Mouse (Mus musculus): Measurements from ENCODE around the gene Ikzf4. TPM values are rescaled to one million over a fixed set of nuclear protein-coding genes. Genes with fewer than 3 reads are reported as not detected.
"Not testable (repeated sequence)": the region's sequence is repeated elsewhere in the genome, so short reads cannot be mapped to it uniquely, and the experiment has no call there.

Ikzf4 gene
- polyA plus RNA-seq, 1 experiment from 2014 or later = 5.5 TPM

GRCm38 (mm10) chr10:128636561-128636960 lies 9.2 kb downstream of the Ikzf4 start:
- H3K4me1 ChIP-seq = no peaks in the 10 kb centered on the region
- no peaks in the 10 kb centered on the region for H3K27me3 ChIP-seq
- H3K9me3 ChIP-seq = no peaks in the 10 kb centered on the region
- ATAC-seq (ENCODE audit: insufficient number of reproducible peaks, insufficient read depth, low FRiP score, low TSS enrichment) = no peak
- H3K4me3 ChIP-seq = 0 out of 2 replicates have a peak overlapping the region, but pooled peaks have one; percentile 1
- no peak overlapping the region for H3K27ac ChIP-seq
- H3K4me2 ChIP-seq (replicated peaks) = no peak overlapping the region
- no peak overlapping the region for H3K9ac ChIP-seq
- WGBS = 52% methylated on average over 6 of the region's 6 CpGs
- peaks cover 57% of the 10 kb centered on the region for H3K36me3 ChIP-seq

GRCm38 (mm10) chr10:128635697-128636096 lies 10.1 kb downstream of the Ikzf4 start:
- 93% methylated on average over 13 of the region's 13 CpGs for WGBS

GRCm38 (mm10) chr10:128631571-128631970 lies 14.2 kb downstream of the Ikzf4 start:
- no peaks in the 10 kb centered on the region for H3K4me1 ChIP-seq
- no peak for ATAC-seq (ENCODE audit: insufficient number of reproducible peaks, insufficient read depth, low FRiP score, low TSS enrichment)
- H3K36me3 ChIP-seq = peaks cover 31% of the 10 kb centered on the region
- WGBS = 26% methylated on average over 6 of the region's 6 CpGs
- H3K9me3 ChIP-seq = no peaks in the 10 kb centered on the region
- no peak overlapping the region for H3K4me2 ChIP-seq (replicated peaks)
- no peak overlapping the region for H3K9ac ChIP-seq
- H3K4me3 ChIP-seq = no peak overlapping the region
- H3K27me3 ChIP-seq = no peaks in the 10 kb centered on the region
- H3K27ac ChIP-seq = no peak overlapping the region

More at GRCm38 (mm10) chr10:128635697-128636096, 10.1 kb downstream of the Ikzf4 start:
- Histone ChIP-seq H3K27ac (no peak overlapping the region), H3K4me1 (no peaks in the 10 kb centered on the region), H3K4me3 (no peak overlapping the region), H3K9ac (no peak overlapping the region), H3K27me3 (no peaks in the 10 kb centered on the region), H3K36me3 (peaks cover 49% of the 10 kb centered on the region), H3K4me2 (replicated peaks) (no peak overlapping the region), H3K9me3 (no peaks in the 10 kb centered on the region)
- no peak for ATAC-seq (ENCODE audit: insufficient number of reproducible peaks, insufficient read depth, low FRiP score, low TSS enrichment)

GRCm38 (mm10) chr10:128630306-128630705 lies 15.5 kb downstream of the Ikzf4 start:
- 74% methylated on average over 5 of the region's 5 CpGs for WGBS
- not testable (repeated sequence) for H3K4me1 ChIP-seq; H3K4me3 ChIP-seq; H3K9ac ChIP-seq; H3K4me2 ChIP-seq (replicated peaks); ATAC-seq (ENCODE audit: insufficient number of reproducible peaks, insufficient read depth, low FRiP score, low TSS enrichment); H3K27ac ChIP-seq; H3K9me3 ChIP-seq; H3K27me3 ChIP-seq
- peaks cover 21% of the 10 kb centered on the region for H3K36me3 ChIP-seq

- H3K27me3 ChIP-seq = no peaks in the 10 kb centered on the region
- H3K4me1 ChIP-seq = peaks cover 6% of the 10 kb centered on the region; the same call in 1 of the 2 replicates
- H3K36me3 ChIP-seq = peaks cover 21% of the 10 kb centered on the region
- no peak overlapping the region for H3K27ac ChIP-seq
- no peaks in the 10 kb centered on the region for H3K9me3 ChIP-seq
- ATAC-seq (ENCODE audit: insufficient number of reproducible peaks, insufficient read depth, low FRiP score, low TSS enrichment) = no peak
- no peak overlapping the region for H3K9ac ChIP-seq
- H3K4me2 ChIP-seq (replicated peaks) = no peak overlapping the region
- 68% methylated on average over 2 of the region's 2 CpGs for WGBS
- H3K4me3 ChIP-seq = no peak overlapping the region
These were observed 16.0 kb downstream of the Ikzf4 start for GRCm38 (mm10) chr10:128629746-128630145.

- no peaks in the 10 kb centered on the region for H3K9me3 ChIP-seq
- H3K27me3 ChIP-seq = no peaks in the 10 kb centered on the region
- 82% methylated on average over 9 of the region's 10 CpGs for WGBS
- no peak for ATAC-seq (ENCODE audit: insufficient number of reproducible peaks, insufficient read depth, low FRiP score, low TSS enrichment)
- peaks cover 25% of the 10 kb centered on the region for H3K36me3 ChIP-seq
- no peak overlapping the region for H3K27ac ChIP-seq
- no peak overlapping the region for H3K4me3 ChIP-seq
- no peak overlapping the region for H3K4me2 ChIP-seq (replicated peaks)
- H3K9ac ChIP-seq = no peak overlapping the region
- H3K4me1 ChIP-seq = peaks cover 6% of the 10 kb centered on the region; the same call in 1 of the 2 replicates
These were observed 18.1 kb downstream of the Ikzf4 start for GRCm38 (mm10) chr10:128627398-128628317.

DNA sequence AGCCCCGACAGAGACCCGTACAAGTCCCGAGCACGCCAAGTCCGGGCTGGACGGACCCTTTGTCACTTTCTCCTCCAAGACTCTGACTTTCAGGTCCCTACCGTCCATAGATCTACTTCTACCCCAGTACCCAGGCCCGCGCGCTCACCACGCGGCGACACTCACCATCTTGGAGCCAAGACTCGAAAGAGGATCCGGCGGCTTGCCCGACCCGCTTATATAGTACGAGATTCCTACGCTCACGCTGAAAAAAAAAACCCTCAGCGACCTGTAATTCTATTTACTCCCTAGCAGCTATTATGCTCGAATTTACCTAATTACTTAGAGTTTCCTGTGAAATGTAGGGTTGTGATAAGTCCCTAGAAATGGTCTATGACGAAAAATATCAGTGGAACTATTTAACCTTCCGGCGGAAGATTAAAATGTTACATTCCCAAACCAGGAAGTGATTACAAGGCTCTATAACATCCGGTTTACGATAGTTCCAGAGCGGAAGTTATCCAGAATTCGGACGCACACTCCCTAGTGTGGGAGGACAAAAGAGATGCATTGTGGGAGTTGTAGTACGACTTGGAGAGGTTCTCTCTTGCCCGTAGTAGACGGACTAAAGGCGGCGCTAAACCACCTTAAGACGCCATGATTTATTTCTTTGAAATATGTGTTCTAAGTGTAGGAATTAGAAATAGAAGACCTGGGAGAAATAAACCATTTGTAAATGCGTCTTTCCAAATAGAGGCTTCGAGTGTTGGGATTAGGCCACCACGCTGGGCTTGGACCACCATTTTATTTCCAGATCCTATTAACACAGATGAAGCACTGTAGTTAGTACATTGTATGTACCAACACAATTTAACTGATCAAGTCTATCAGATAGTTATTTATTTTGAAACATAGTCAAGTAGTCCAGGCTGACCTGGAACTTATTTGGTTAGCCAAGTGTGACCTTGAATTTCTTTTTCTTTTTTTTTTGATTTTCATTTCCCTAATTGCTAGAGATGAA lies 19.2 kb downstream of the Ikzf4 start, which contains the start of gene Rps26:
TSS of gene Rps26 (minus strand) at position 437 of the 1,000 bp plus-strand sequence.
- Histone ChIP-seq H3K4me3 (peak within 1 kb of the TSS; percentile 87), H3K4me1 (peaks cover 6% of the 10 kb centered on the region; the same call in 1 of the 2 replicates), H3K27me3 (no peaks in the 10 kb centered on the region), H3K27ac (peak within 1 kb of the TSS; percentile 54), H3K9me3 (no peaks in the 10 kb centered on the region), H3K4me2 (replicated peaks) (peak within 1 kb of the TSS; percentile 86), H3K9ac (peak within 1 kb of the TSS; percentile 95), H3K36me3 (peaks cover 25% of the 10 kb centered on the region)
- WGBS = under 1% methylated on average over 40 of the region's 40 CpGs
- ATAC-seq (ENCODE audit: insufficient number of reproducible peaks, insufficient read depth, low FRiP score, low TSS enrichment) = peak; percentile 95

DNA sequence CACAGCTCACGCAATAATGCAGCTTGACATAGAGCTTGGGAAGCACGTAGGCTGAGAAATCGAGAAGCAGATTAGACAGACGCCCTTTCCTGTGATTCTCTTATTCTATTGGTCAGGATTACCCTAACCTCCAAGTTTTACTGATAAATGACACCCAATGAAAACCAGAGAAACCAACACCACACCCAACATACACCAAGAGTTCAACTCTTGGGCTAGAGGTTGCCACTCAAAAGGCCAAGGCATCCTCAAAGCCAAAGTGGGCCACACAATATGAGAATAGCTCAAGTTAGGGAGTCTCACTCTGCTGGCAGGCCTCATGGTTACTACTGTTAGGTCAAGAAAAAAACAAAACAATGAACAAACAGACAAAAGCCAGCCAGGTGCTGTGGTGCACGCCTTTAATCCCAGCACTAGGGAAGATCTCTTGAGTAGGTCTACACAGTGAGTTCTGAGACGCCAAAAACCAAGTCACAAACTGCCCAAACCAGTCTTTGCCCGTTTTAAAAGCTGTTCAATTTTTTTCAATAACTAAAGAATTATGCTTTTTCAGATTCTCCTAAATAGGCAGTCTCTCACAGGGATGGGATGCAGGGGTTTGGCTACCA lies 20.4 kb downstream of the Ikzf4 start:
- Histone ChIP-seq H3K4me3 (peak overlapping the region; percentile 87), H3K36me3 (peaks cover 25% of the 10 kb centered on the region), H3K4me2 (replicated peaks) (peak overlapping the region; percentile 86), H3K27me3 (no peaks in the 10 kb centered on the region), H3K9me3 (no peaks in the 10 kb centered on the region), H3K9ac (peak overlapping the region; percentile 95), H3K4me1 (peaks cover 6% of the 10 kb centered on the region; the same call in 1 of the 2 replicates), H3K27ac (peak overlapping the region; percentile 54; the same call in 1 of the 2 replicates)
- no peak for ATAC-seq (ENCODE audit: insufficient number of reproducible peaks, insufficient read depth, low FRiP score, low TSS enrichment)
- WGBS = 44% methylated on average over 7 of the region's 7 CpGs

- not testable (repeated sequence) for H3K4me1 ChIP-seq; H3K27me3 ChIP-seq; H3K9me3 ChIP-seq; H3K9ac ChIP-seq; H3K4me2 ChIP-seq (replicated peaks); ATAC-seq (ENCODE audit: insufficient number of reproducible peaks, insufficient read depth, low FRiP score, low TSS enrichment); H3K27ac ChIP-seq; H3K4me3 ChIP-seq
- 82% methylated on average over 4 of the region's 4 CpGs for WGBS
- peaks cover 25% of the 10 kb centered on the region for H3K36me3 ChIP-seq
These were observed 22.6 kb downstream of the Ikzf4 start for GRCm38 (mm10) chr10:128623106-128623613.

DNA sequence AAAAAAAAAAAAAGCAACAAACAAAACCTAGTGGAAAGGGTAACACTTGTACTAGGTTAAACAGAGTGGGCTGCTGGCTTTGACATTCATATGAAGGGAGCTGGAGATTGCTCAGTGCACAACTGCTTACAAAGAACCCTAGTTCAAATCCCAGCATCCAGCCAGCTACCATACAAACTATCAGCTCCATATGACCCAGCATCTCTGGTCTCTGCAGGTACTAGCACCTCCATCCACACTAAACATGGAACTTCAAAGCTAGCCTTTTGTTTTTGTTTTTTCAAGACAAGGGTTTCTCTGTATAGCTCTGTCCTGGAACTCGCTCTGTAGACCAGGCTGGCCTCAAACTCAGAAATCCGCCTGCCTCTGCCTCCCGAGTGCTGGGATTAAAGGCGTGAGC lies 23.1 kb downstream of the Ikzf4 start:
- ATAC-seq (ENCODE audit: insufficient number of reproducible peaks, insufficient read depth, low FRiP score, low TSS enrichment) = no peak
- no peak overlapping the region for H3K4me3 ChIP-seq
- WGBS = 82% methylated on average over 4 of the region's 4 CpGs
- no peak overlapping the region for H3K4me2 ChIP-seq (replicated peaks)
- H3K4me1 ChIP-seq = peaks cover 6% of the 10 kb centered on the region; the same call in 1 of the 2 replicates
- H3K36me3 ChIP-seq = peaks cover 25% of the 10 kb centered on the region
- H3K27ac ChIP-seq = no peak overlapping the region
- H3K27me3 ChIP-seq = no peaks in the 10 kb centered on the region
- H3K9me3 ChIP-seq = no peaks in the 10 kb centered on the region
- H3K9ac ChIP-seq = no peak overlapping the region
